Mouse (Mus musculus) MEL (cell line): ENCODE measurements around the gene Slc35b2. TPM values are rescaled to one million over a fixed set of nuclear protein-coding genes. Genes with fewer than 3 reads are reported as not detected.

Experiments
- DNase-seq: peaks from one replicate; pipeline ENCODE4 v3.0.0; 2011; ENCODE audit warnings: low read depth, low spot score
- H3K27ac ChIP-seq: 2 replicates; pipeline ENCODE4 v1.5.1; 2012; ENCODE audit warnings: low read depth, mild to moderate bottlenecking, control low read depth, low read length, moderate library complexity; ENCODE audit not compliant: control insufficient read depth
- H3K27me3 ChIP-seq, 2 experiments: fragments of 150-350 bp in 1 of 2; sonication (generic) in 1 of 2; 2 replicates each; pipeline ENCODE4 v1.6.1; 2012; ENCODE audit warnings: low read length in 2 of 2, mild to moderate bottlenecking in 2 of 2, improper control_type of control experiment in 1 of 2, moderate library complexity in 1 of 2; ENCODE audit not compliant: insufficient read depth in 2 of 2, control insufficient read depth in 1 of 2
- H3K36me3 ChIP-seq, 2 experiments: 2 replicates each; pipeline ENCODE4 v1.6.1; 2012 to 2014; ENCODE audit warnings: low read length in 2 of 2, improper control_type of control experiment in 1 of 2, inconsistent platforms in 1 of 2, mild to moderate bottlenecking in 1 of 2; ENCODE audit not compliant: insufficient read depth in 2 of 2, control insufficient read depth in 1 of 2
- H3K4me1 ChIP-seq, 2 experiments: fragments of 150-350 bp in 1 of 2; sonication (generic) in 1 of 2; 2 replicates each; pipeline ENCODE4 v1.6.1; 2012; ENCODE audit warnings: low read length in 2 of 2, improper control_type of control experiment in 1 of 2, mild to moderate bottlenecking in 1 of 2; ENCODE audit not compliant: insufficient read depth in 2 of 2, control insufficient read depth in 1 of 2
- H3K4me3 ChIP-seq, 2 experiments: fragments of 150-350 bp in 1 of 2; sonication (generic) in 1 of 2; 2 replicates each; pipeline ENCODE4 v1.5.1; 2012; ENCODE audit warnings: low read depth in 2 of 2, low read length in 2 of 2, mild to moderate bottlenecking in 2 of 2, moderate library complexity in 2 of 2, control low read depth in 1 of 2, improper control_type of control experiment in 1 of 2; ENCODE audit not compliant: control insufficient read depth in 1 of 2, insufficient read depth in 1 of 2
- H3K79me2 ChIP-seq: 2 replicates; pipeline ENCODE4 v1.6.1; 2012; ENCODE audit warnings: mild to moderate bottlenecking, low read length, moderate library complexity; ENCODE audit not compliant: control insufficient read depth, poor library complexity, insufficient read depth
- H3K9ac ChIP-seq: 2 replicates; pipeline ENCODE4 v1.6.1; 2012; ENCODE audit warnings: low read depth, mild to moderate bottlenecking, control low read depth, low read length, moderate library complexity; ENCODE audit not compliant: control insufficient read depth, poor library complexity, severe bottlenecking
- H3K9me3 ChIP-seq: fragments of 150-350 bp; sonication (generic); replicated peaks from 2 replicates; pipeline ENCODE4 v1.6.1; 2012; ENCODE audit warnings: mild to moderate bottlenecking, low read length, improper control_type of control experiment, moderate library complexity; ENCODE audit not compliant: insufficient read depth
- BHLHE40 ChIP-seq: IDR thresholded peaks from 2 replicates; pipeline ENCODE4 v1.6.1; 2012; ENCODE audit warnings: low read depth, mild to moderate bottlenecking, inconsistent platforms, low read length, improper control_type of control experiment, borderline replicate concordance
- CHD1 ChIP-seq: IDR thresholded peaks from 2 replicates; pipeline ENCODE4 v1.6.1; 2012; ENCODE audit warnings: low read depth, mild to moderate bottlenecking, inconsistent platforms, low read length, improper control_type of control experiment
- CHD2 ChIP-seq: IDR thresholded peaks from 2 replicates; pipeline ENCODE4 v1.6.1; 2011; ENCODE audit warnings: low read length, improper control_type of control experiment
- CTCF ChIP-seq, 3 experiments: IDR thresholded peaks in 2 of 3; conservative IDR thresholded peaks in 1 of 3; 2 replicates each; pipeline ENCODE4 v1.5.1; 2011 to 2012; ENCODE audit warnings: low read length in 3 of 3, low read depth in 2 of 3, mild to moderate bottlenecking in 2 of 3, improper control_type of control experiment in 1 of 3, inconsistent platforms in 1 of 3, mixed read lengths in 1 of 3, moderate library complexity in 1 of 3; ENCODE audit not compliant: control insufficient read depth in 1 of 3, insufficient read depth in 1 of 3, poor library complexity in 1 of 3, severe bottlenecking in 1 of 3
- E2F4 ChIP-seq: IDR thresholded peaks from 2 replicates; pipeline ENCODE4 v1.6.1; 2011; ENCODE audit warnings: low read depth, low read length, improper control_type of control experiment, borderline replicate concordance
- ELF1 ChIP-seq: IDR thresholded peaks from 2 replicates; pipeline ENCODE4 v1.6.1; 2014; ENCODE audit warnings: low read depth, mild to moderate bottlenecking, inconsistent platforms, low read length, improper control_type of control experiment, moderate library complexity
- EP300 ChIP-seq, 2 experiments: IDR thresholded peaks; 2 replicates each; pipeline ENCODE4 v1.6.1; 2011; ENCODE audit warnings: improper control_type of control experiment in 2 of 2, low read length in 2 of 2, low read depth in 1 of 2, mild to moderate bottlenecking in 1 of 2
- ETS1 ChIP-seq: IDR thresholded peaks from 2 replicates; pipeline ENCODE4 v1.6.1; 2012; ENCODE audit warnings: low read depth, mild to moderate bottlenecking, inconsistent platforms, low read length, improper control_type of control experiment, moderate library complexity
- GABPA ChIP-seq: IDR thresholded peaks from 2 replicates; pipeline ENCODE4 v1.6.1; 2012; ENCODE audit warnings: low read depth, mild to moderate bottlenecking, inconsistent platforms, low read length, improper control_type of control experiment, moderate library complexity
- HCFC1 ChIP-seq: IDR thresholded peaks from 2 replicates; pipeline ENCODE4 v1.6.1; 2012; ENCODE audit warnings: low read depth, mild to moderate bottlenecking, inconsistent platforms, low read length, improper control_type of control experiment, moderate library complexity
- JUND ChIP-seq: IDR thresholded peaks from 2 replicates; pipeline ENCODE4 v1.6.1; 2011; ENCODE audit warnings: low read depth, mild to moderate bottlenecking, improper control_type of control experiment, low read length
- KAT2A ChIP-seq: conservative IDR thresholded peaks from 2 replicates; pipeline ENCODE4 v1.6.1; 2012; ENCODE audit warnings: low read depth, low read length, improper control_type of control experiment, inconsistent platforms
- MAFK ChIP-seq: IDR thresholded peaks from 2 replicates; pipeline ENCODE4 v1.6.1; 2011; ENCODE audit warnings: low read depth, mild to moderate bottlenecking, low read length, improper control_type of control experiment, borderline replicate concordance
- MAX ChIP-seq: IDR thresholded peaks from 2 replicates; pipeline ENCODE4 v1.6.1; 2011; ENCODE audit warnings: low read length, improper control_type of control experiment
- MAZ ChIP-seq: IDR thresholded peaks from 2 replicates; pipeline ENCODE4 v1.6.1; 2012; ENCODE audit warnings: low read depth, mild to moderate bottlenecking, inconsistent platforms, low read length, improper control_type of control experiment
- MEF2A ChIP-seq: IDR thresholded peaks from 2 replicates; pipeline ENCODE4 v1.6.1; 2014; ENCODE audit warnings: low read depth, mild to moderate bottlenecking, inconsistent platforms, low read length, improper control_type of control experiment; ENCODE audit not compliant: poor library complexity, insufficient replicate concordance, severe bottlenecking; ENCODE audit errors: extremely low read depth
- MXI1 ChIP-seq: IDR thresholded peaks from 2 replicates; pipeline ENCODE4 v1.6.1; 2011; ENCODE audit warnings: mild to moderate bottlenecking, low read depth, low read length, improper control_type of control experiment
- MYB ChIP-seq: IDR thresholded peaks from 2 replicates; pipeline ENCODE4 v1.6.1; 2011; ENCODE audit warnings: mild to moderate bottlenecking, low read depth, low read length, improper control_type of control experiment
- MYC ChIP-seq: IDR thresholded peaks from 2 replicates; pipeline ENCODE4 v1.6.1; 2011; ENCODE audit warnings: low read depth, mild to moderate bottlenecking, low read length, improper control_type of control experiment, moderate library complexity
- NELFE ChIP-seq: IDR thresholded peaks from 2 replicates; pipeline ENCODE4 v1.6.1; 2011; ENCODE audit warnings: low read depth, low read length, improper control_type of control experiment
- NRF1 ChIP-seq: IDR thresholded peaks from 2 replicates; pipeline ENCODE4 v1.6.1; 2014; ENCODE audit warnings: low read depth, mild to moderate bottlenecking, inconsistent platforms, low read length, improper control_type of control experiment, moderate library complexity; ENCODE audit not compliant: poor library complexity, insufficient read depth, severe bottlenecking
- POLR2A ChIP-seq, 2 experiments: IDR thresholded peaks; 2 replicates each; pipeline ENCODE4 v1.6.1; 2011 to 2012; ENCODE audit warnings: low read length in 2 of 2, mild to moderate bottlenecking in 2 of 2, control low read depth in 1 of 2, improper control_type of control experiment in 1 of 2, low read depth in 1 of 2, moderate library complexity in 1 of 2; ENCODE audit not compliant: control insufficient read depth in 1 of 2, insufficient read depth in 1 of 2, poor library complexity in 1 of 2
- POLR2AphosphoS2 ChIP-seq: IDR thresholded peaks from 2 replicates; pipeline ENCODE4 v1.6.1; 2011; ENCODE audit warnings: low read length, improper control_type of control experiment
- POLR2AphosphoS5 ChIP-seq: IDR thresholded peaks from 2 replicates; pipeline ENCODE4 v1.6.1; 2012; ENCODE audit warnings: low read depth, borderline replicate concordance, mild to moderate bottlenecking, inconsistent platforms, low read length, moderate library complexity, mixed read lengths
- RAD21 ChIP-seq: IDR thresholded peaks from 2 replicates; pipeline ENCODE4 v1.6.1; 2011; ENCODE audit warnings: mild to moderate bottlenecking, low read depth, low read length, improper control_type of control experiment
- RCOR1 ChIP-seq: IDR thresholded peaks from 2 replicates; pipeline ENCODE4 v1.6.1; 2012; ENCODE audit warnings: low read depth, mild to moderate bottlenecking, inconsistent platforms, low read length, improper control_type of control experiment
- SIN3A ChIP-seq: IDR thresholded peaks from 2 replicates; pipeline ENCODE4 v1.6.1; 2012; ENCODE audit warnings: low read length, improper control_type of control experiment, inconsistent platforms
- SMC3 ChIP-seq: IDR thresholded peaks from 2 replicates; pipeline ENCODE4 v1.6.1; 2011; ENCODE audit warnings: low read depth, low read length, improper control_type of control experiment
- TAL1 ChIP-seq: IDR thresholded peaks from 2 replicates; pipeline ENCODE4 v1.6.1; 2012; ENCODE audit warnings: mild to moderate bottlenecking, inconsistent platforms, low read length, moderate library complexity, mixed read lengths
- TBP ChIP-seq: IDR thresholded peaks from 2 replicates; pipeline ENCODE4 v1.8.0; 2011; ENCODE audit warnings: low read depth, low read length, improper control_type of control experiment
- TCF12 ChIP-seq: IDR thresholded peaks from 2 replicates; pipeline ENCODE4 v1.6.1; 2014; ENCODE audit warnings: low read depth, mild to moderate bottlenecking, inconsistent platforms, low read length, improper control_type of control experiment, moderate library complexity
- UBTF ChIP-seq: IDR thresholded peaks from 2 replicates; pipeline ENCODE4 v1.6.1; 2012; ENCODE audit warnings: low read depth, mild to moderate bottlenecking, inconsistent platforms, low read length, improper control_type of control experiment, moderate library complexity, borderline replicate concordance; ENCODE audit not compliant: insufficient read depth
- USF1 ChIP-seq: IDR thresholded peaks from 2 replicates; pipeline ENCODE4 v1.6.1; 2014; ENCODE audit warnings: low read depth, mild to moderate bottlenecking, inconsistent platforms, low read length, improper control_type of control experiment, moderate library complexity
- USF2 ChIP-seq, 2 experiments: IDR thresholded peaks; 2 replicates each; pipeline ENCODE4 v1.6.1; 2011 to 2012; ENCODE audit warnings: improper control_type of control experiment in 2 of 2, low read length in 2 of 2, borderline replicate concordance in 1 of 2, inconsistent platforms in 1 of 2, low read depth in 1 of 2, mild to moderate bottlenecking in 1 of 2; ENCODE audit not compliant: insufficient read depth in 1 of 2
- ZC3H11A ChIP-seq: IDR thresholded peaks from 2 replicates; pipeline ENCODE4 v1.6.1; 2012; ENCODE audit warnings: low read depth, mild to moderate bottlenecking, inconsistent platforms, low read length, improper control_type of control experiment
- ZKSCAN1 ChIP-seq: IDR thresholded peaks from 2 replicates; pipeline ENCODE4 v1.6.1; 2012; ENCODE audit warnings: low read depth, mild to moderate bottlenecking, inconsistent platforms, low read length, improper control_type of control experiment, moderate library complexity
- ZMIZ1 ChIP-seq: IDR thresholded peaks from 2 replicates; pipeline ENCODE4 v1.6.1; 2012; ENCODE audit warnings: low read depth, mild to moderate bottlenecking, inconsistent platforms, low read length, improper control_type of control experiment, moderate library complexity
- ZNF384 ChIP-seq: IDR thresholded peaks from 2 replicates; pipeline ENCODE4 v1.6.1; 2012; ENCODE audit warnings: low read depth, mild to moderate bottlenecking, inconsistent platforms, low read length, improper control_type of control experiment
- polyA plus RNA-seq, 2 experiments: library from polyadenylated mRNA; stranded (reverse) in 1 of 2; unstranded in 1 of 2; fragments of >175 nt in 1 of 2; fragments of >200 nt in 1 of 2; gene quantifications; 2 replicates each; pipeline versions ENCODE4 v1.2.1 to v1.2.4; 2012; ENCODE audit warnings: low replicate concordance in 2 of 2, low read depth in 1 of 2; ENCODE audit not compliant: insufficient read length in 2 of 2, insufficient read depth in 1 of 2, missing spikeins in 1 of 2
- total RNA-seq: library from RNA; depleted of rRNA; stranded (reverse); fragments of 300-350 nt; gene quantifications from 2 replicates; pipeline ENCODE4 v1.2.3, GENCODE M21; 2012

Gene Slc35b2
- total and polyA plus RNA-seq, 3 experiments: 81.7 to 111 TPM; not detected in 1

DNA sequence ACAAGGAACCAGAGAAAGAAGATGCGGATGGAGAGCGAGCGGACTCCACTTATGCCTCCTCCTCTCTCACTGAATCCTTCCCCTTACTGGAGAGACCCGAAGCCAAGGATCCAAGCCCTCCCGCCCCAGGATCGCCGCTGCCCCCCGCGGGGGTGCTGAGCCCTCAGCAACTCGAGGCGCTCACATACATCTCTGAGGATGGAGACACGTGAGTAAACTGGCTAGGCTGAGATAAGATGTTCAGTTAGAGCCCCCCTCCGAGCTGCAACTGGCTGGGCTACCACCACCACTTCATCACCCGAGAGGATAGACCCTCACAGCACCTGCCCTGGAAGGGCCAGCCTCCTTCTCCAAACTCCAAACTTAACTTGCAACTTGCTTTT lies 7.6 kb upstream of the Slc35b2 start:
- no peaks in the 10 kb centered on the region for H3K27me3 ChIP-seq
- TF ChIP-seq POLR2AphosphoS5 (no peak), MEF2A (no peak), ZKSCAN1 (no peak), BHLHE40 (peak; percentile 90), MYC (no peak), MAFK (no peak), NRF1 (no peak), EP300 (IDR thresholded peaks at IDR 0.05; ENCODE audit: low read depth in 1 of 2, low read length in 2 of 2) (peak; percentile 18 to 44; a peak in 2 of 4 replicates), MXI1 (0 out of 2 replicates have a peak, but pooled peaks have one; percentile 51), USF2 (IDR thresholded peaks at IDR 0.05; ENCODE audit: borderline replicate concordance in 1 of 2, insufficient read depth in 1 of 2, low read depth in 1 of 2, low read length in 2 of 2) (no peak), ZNF384 (no peak), TBP (no peak), MAX (peak; percentile 62), ETS1 (0 out of 2 replicates have a peak, but pooled peaks have one; percentile 12), KAT2A (no peak), ZMIZ1 (no peak), UBTF (no peak), POLR2A (IDR thresholded peaks at IDR 0.05; ENCODE audit: control insufficient read depth in 1 of 2, insufficient read depth in 1 of 2, low read depth in 1 of 2, low read length in 2 of 2, poor library complexity in 1 of 2) (no peak), GABPA (no peak), CHD2 (no peak), ZC3H11A (no peak), SIN3A (no peak), SMC3 (no peak), USF1 (peak; percentile 63), HCFC1 (no peak), NELFE (no peak), RAD21 (no peak), CHD1 (no peak), ELF1 (no peak), MYB (peak; percentile 46; the same call in 1 of the 2 replicates), CTCF (IDR thresholded peaks at IDR 0.05 in 2 of 3, conservative IDR thresholded peaks at IDR 0.05 in 1 of 3; ENCODE audit: control insufficient read depth in 1 of 3, insufficient read depth in 1 of 3, low read depth in 2 of 3, low read length in 3 of 3, poor library complexity in 1 of 3, severe bottlenecking in 1 of 3) (no peak), POLR2AphosphoS2 (no peak), TAL1 (no peak), JUND (no peak), RCOR1 (no peak), E2F4 (no peak), MAZ (peak; percentile 69; the same call in 1 of the 2 replicates), TCF12 (0 out of 2 replicates have a peak, but pooled peaks have one; percentile 11)

More for the DNA sequence above, 7.6 kb upstream of the Slc35b2 start:
- no peaks in the 10 kb centered on the region for H3K9me3 ChIP-seq
- H3K27ac ChIP-seq: peak overlapping the region; percentile 56
- DNase-seq: peak; percentile 62
- peak overlapping the region; percentile 72 for H3K9ac ChIP-seq
- peaks cover 0 to 11% of the 10 kb centered on the region in 2 experiments; a peak in 2 of 4 replicates for H3K36me3 ChIP-seq
- no peaks in the 10 kb centered on the region; the same call in 1 of the 2 replicates for H3K79me2 ChIP-seq
- H3K4me3 ChIP-seq: peak overlapping the region; percentile 61 to 85
- peaks cover 0 to 28% of the 10 kb centered on the region in 2 experiments; a peak in 3 of 4 replicates for H3K4me1 ChIP-seq
